Mouse (Mus musculus) urinary bladder, adult 18-20 months (tissue): ENCODE measurements around the gene Plekhb2.

Source experiments
- DNase-seq, 2 experiments: peaks; one replicate each; pipeline ENCODE4 v3.0.0; 2022; ENCODE audit warnings: low spot score in 2 of 2, mixed read lengths in 2 of 2

Plekhb2 gene

GRCm38 (mm10) chr1:34849745-34850342 lies at the start of gene Plekhb2:
Gene Plekhb2 (plus strand): TSS chr1:34849976.
- peak; percentile 77 to 85 for DNase-seq

- DNase-seq: peak; percentile 41 to 56
These were observed 48.0 kb upstream of the Plekhb2 start for GRCm38 (mm10) chr1:34801616-34802289.

- DNase-seq: no peak
These were observed 47.5 kb upstream of the Plekhb2 start for GRCm38 (mm10) chr1:34802290-34802642.

- no peak for DNase-seq
These were observed 44.9 kb upstream of the Plekhb2 start for GRCm38 (mm10) chr1:34804863-34805262.

GRCm38 (mm10) chr1:34805931-34806520 lies 43.8 kb upstream of the Plekhb2 start:
- DNase-seq: no peak

- no peak for DNase-seq
These were observed 41.3 kb upstream of the Plekhb2 start for GRCm38 (mm10) chr1:34808445-34808844.

- no peak for DNase-seq
These were observed 39.5 kb upstream of the Plekhb2 start for GRCm38 (mm10) chr1:34810293-34810692.

GRCm38 (mm10) chr1:34811035-34811434 lies 38.7 kb upstream of the Plekhb2 start:
- no peak for DNase-seq

GRCm38 (mm10) chr1:34811581-34811980 lies 38.2 kb upstream of the Plekhb2 start:
- DNase-seq: no peak

GRCm38 (mm10) chr1:34812407-34813247 lies 37.1 kb upstream of the Plekhb2 start:
- DNase-seq: no peak

- DNase-seq: no peak
These were observed 33.9 kb upstream of the Plekhb2 start for GRCm38 (mm10) chr1:34815843-34816242.

- DNase-seq: no peak
These were observed 30.4 kb upstream of the Plekhb2 start for GRCm38 (mm10) chr1:34819225-34819910.

- no peak for DNase-seq
These were observed 28.4 kb upstream of the Plekhb2 start for GRCm38 (mm10) chr1:34821411-34821810.

GRCm38 (mm10) chr1:34822003-34822402 lies 27.8 kb upstream of the Plekhb2 start:
- no peak for DNase-seq

- DNase-seq: no peak
These were observed 27.0 kb upstream of the Plekhb2 start for GRCm38 (mm10) chr1:34822746-34823145.

- no peak for DNase-seq
These were observed 26.4 kb upstream of the Plekhb2 start for GRCm38 (mm10) chr1:34823353-34823752.

- no peak for DNase-seq
These were observed 25.6 kb upstream of the Plekhb2 start for GRCm38 (mm10) chr1:34824208-34824607.

GRCm38 (mm10) chr1:34825909-34826308 lies 23.9 kb upstream of the Plekhb2 start:
- no peak for DNase-seq

- no peak for DNase-seq
These were observed 21.9 kb upstream of the Plekhb2 start for GRCm38 (mm10) chr1:34827900-34828299.

GRCm38 (mm10) chr1:34828528-34829294 lies 21.1 kb upstream of the Plekhb2 start:
- no peak for DNase-seq

GRCm38 (mm10) chr1:34830934-34831333 lies 18.8 kb upstream of the Plekhb2 start:
- DNase-seq: no peak
